Mouse (Mus musculus) kidney, adult 8-10 months (tissue): Measurements from ENCODE around the gene Serpina12.

ENCODE experiments used
- DNase-seq, 2 experiments: peaks; one replicate each; pipeline ENCODE4 v3.0.0; 2022

Serpina12 gene

DNA sequence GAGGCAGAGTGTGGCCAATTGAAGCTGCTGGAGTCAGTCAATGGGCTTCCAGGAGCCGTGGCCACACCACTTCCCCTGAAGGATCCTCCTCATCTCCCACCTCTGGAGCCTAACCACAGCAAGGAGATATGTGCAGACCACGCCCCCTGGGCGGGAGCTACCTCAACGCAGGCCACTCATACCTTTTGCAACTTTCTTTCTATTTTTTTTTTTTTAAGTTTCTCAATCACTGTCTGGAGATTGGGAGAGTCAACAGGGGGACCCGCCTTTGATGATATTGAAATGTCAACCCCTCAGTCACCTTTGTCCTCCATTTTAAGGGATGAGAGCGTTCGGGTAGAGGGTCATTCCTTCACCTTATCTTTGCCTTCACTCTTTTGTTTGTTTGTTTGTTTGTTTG is at the start of gene Serpina12:
TSS of gene Serpina12 (minus strand) at position 101 of the 400 bp plus-strand sequence.
- DNase-seq = no peak

DNA sequence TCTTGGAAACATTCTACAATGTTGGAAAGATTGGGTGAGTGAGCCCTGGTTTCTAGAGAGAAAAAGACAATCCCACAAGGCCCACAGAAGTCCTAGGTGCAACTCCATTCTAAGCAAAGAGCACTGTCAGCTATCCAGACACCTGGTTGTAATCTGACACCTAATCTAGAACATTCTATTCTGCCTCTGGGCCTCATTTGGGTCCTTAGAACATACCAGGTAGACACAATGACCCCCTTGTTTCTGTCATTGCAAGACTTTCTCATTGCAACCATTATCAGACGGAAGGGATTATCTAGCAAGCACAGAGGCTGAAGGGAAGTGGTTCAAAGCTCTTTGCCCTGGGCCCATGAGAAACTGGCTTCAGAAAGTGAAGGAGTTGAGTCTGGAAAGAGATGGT is 47.1 kb upstream of the Serpina12 start:
- no peak for DNase-seq

DNA sequence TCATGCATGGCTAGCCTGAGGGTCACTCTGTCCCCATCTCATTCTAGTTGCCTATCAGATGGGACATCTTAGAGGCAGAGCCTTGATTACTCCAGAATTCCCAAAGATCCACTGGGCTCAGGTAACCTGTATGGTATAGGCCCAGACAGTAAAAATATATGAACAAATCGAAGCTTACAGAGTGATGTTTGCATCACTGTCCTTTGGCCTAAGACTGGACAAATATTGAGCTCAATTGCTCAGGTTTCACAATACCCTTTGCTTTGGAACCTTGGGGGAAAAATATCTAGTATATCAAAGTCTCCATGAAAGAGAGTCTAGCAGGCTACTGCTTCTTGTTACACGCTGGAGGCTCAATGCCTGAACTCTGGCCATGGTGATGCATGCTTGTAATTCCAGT is 45.9 kb upstream of the Serpina12 start:
- no peak for DNase-seq

DNA sequence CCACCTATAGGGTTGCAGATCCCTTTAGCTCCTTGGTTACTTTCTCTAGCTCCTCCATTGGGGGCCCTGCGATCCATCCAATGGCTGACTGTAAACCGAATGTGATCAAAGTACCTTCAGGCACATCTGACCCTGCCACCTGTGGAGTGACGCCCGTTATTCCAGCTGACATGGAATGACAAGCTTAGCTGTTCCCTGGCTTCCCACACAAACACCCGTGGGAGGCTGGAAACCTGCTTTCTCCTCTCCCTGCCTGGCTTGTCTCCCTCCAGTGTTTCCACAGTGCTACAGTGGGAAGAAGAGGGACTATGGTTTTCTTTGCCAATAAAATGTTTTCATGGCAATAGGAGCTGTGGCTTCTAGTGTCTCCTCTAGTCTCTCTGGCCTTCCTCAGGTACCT is 28.0 kb upstream of the Serpina12 start:
- DNase-seq = no peak

DNA sequence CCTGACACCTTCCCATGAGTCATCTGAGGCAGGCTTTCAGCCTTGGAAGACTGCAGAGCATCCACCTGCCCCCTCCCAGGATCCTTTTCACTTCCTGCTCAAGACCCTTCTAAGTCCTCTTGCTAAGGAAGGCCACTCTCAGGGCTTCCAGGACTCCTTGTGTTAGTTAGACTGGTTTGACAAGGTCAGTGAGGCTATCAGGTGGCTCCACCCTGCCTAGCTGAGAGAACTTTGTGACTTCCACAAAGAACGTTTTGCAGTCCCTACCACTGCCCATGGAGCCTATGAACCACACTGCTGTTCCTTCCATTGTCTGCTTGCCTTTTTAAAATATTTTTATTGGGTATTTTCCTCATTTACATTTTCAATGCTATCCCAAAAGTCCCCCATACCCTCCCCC is 27.5 kb upstream of the Serpina12 start:
- DNase-seq = no peak

DNA sequence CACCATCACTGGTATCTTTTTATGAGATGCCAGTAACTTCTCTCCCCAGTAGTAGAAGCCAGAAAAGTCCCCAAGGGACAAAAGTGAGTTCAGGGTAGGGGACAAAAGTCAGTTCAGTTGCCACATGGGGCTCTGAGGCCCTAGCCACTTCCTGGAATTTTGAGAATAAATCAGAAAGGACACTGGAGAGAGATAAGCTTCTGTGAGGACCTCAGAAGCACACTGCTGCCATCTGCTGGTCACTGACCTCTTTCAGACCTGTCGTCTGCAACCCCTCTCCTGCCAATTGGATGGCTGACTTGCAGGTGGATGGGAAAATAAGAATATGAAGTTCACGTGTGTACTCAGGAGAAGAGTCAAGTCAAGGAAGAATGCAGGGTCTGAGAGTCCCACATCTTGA is 25.4 kb upstream of the Serpina12 start:
- peak; percentile 50 to 76 for DNase-seq

DNA sequence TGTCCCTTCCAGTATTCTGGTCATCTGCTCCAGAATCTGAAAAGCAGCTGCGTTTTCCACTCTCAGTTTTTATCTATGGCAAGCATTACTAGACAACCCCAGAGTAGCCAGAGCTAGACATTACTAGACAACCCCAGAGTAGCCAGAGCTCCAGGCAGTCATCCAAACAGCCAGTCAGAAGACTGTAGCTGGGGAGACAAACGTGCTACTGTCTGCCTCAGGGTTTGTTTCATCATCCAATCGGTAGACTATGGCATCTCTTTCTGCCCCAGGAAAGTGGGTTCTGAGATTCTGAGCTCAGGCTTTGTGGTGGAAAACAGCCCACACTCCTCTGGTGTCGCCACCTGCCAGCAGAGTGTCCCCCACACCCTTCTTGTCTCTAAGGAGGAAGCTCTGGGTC is 23.3 kb upstream of the Serpina12 start:
- peak; percentile 28 to 31 for DNase-seq

DNA sequence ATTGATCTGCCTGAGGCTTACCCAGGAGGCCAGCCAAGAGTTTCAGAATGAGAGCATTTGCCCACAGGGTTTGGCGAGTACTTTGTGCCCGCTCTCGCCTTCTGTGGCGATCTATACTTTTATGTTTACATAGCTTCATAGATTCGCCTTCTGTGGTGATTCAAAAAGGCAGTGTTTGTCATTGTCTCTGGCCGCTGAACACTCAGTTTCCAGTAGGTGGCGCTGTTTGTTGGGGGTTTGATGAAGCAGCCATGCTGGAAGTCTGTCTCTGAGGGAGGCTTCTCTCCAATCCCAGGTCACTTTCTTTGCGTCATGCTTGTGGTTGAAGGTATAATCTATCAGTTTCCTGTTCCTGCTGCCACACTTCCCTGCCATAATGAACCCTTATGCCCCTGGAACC is 22.0 kb upstream of the Serpina12 start:
- peak; percentile 33 to 64 for DNase-seq

DNA sequence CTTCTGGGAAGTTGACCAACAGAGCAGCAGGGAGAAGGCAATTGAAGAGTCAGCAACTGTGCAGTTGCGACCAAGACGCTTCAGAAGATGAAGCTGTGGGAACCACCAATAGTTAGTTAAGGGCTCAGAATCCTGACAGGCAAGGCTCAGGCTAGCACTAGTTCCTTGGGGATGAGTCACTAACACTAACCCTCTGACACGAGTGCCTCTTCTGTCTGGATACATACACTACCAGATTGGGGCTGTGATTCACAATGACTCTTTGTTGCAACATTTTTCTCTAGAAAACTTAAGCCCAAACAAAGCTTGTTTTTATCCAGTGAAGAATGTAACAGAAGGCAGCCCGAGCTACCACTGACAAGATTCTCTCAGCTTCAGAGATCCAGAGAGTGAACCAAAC is 20.8 kb upstream of the Serpina12 start:
- no peak for DNase-seq

DNA sequence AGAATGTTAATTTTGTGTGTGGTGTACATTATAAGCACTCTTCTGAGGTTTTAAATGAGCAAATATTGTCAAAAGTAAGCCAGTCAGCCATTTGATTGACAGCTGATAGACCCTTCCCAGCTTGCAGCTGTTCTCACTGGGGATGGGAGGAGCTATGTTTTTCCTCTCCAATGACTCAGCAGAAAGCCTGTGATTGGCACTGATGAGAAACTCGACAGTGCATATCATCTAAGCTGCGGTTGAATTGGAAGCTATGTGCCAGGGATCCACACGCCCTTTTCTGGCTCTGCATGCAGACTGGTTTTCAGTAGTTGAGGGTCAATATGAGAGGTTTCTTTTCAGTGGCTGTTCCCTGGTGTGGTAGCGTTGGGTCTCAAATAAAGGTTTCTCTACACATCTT is 20.3 kb upstream of the Serpina12 start:
- no peak for DNase-seq

DNA sequence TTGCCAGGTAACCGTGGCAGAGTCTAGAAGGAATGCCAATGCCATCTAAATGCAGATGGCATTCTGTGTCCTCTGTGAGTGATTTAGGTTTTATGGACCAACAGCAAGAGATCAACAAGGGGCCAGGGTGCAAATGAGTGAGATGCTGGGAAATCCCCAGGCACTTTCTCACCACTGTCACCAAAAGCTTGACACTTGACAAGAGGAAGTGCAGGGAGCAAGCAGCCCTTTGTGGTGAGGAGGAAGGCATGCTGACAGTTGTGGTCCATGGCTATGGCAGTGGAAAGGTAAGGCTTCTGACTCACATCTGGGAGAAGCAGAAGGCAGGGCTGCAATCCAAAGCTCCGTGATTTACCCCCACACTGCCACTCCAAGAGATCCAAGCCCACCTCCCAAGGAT is 17.6 kb upstream of the Serpina12 start:
- no peak for DNase-seq

DNA sequence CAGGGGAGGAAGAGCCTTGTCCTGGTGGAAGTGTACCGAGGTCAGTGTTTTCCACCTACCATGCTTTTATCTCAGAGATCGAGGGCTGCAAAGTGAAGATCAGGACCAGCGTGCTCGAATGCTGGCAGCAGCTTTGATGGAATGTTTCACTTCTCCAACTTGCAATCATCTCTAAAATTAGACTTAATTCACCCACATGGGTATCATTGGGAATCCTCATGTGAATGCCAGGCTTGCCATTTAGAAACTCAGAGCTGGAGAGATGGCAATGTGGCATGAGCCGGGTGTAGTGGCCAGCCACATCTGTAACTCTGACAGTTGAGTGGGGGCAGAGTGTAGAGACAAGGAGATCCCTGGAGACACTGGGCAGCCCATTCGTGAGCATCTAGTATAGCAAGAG is 15.9 kb upstream of the Serpina12 start:
- no peak for DNase-seq

DNA sequence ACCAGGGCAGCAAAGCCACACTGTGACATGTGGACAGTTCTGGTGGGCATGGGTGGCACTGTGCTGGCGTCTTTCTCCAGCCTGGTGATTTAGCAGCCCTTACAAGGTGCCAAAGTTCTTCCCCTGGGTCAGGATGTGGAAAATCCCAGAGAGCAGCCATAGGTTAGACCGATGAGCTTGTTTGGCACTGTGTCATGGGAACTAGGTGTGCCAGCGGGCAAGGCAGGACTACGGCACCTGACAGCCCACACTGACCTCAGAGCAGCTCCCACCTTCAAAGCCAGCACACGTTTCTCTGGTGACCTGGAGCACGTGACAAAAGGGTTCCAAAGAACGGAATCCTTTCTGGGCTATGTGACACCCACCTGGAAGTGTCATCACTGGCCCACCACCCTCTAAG is 13.3 kb upstream of the Serpina12 start:
- DNase-seq = no peak

DNA sequence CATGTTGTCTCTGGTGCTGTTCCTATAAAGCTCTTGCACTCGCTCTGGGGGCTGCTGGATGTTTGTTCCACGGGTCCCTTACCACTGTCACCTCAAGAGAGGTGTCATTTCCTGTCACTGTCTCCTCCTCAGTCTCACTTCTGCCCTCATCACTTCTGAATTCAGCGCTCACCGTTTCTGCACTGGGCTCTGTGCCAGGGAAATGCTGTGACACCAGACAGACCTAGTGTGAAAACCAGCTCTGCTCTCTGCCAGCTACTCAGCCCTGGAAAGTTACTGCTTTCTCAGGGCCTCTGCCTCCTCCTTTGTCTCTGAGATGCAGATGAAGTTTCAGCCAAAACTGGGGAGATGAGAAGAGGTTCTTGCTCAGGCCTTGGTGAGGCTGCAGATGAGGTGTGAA is 12.8 kb upstream of the Serpina12 start:
- no peak for DNase-seq

DNA sequence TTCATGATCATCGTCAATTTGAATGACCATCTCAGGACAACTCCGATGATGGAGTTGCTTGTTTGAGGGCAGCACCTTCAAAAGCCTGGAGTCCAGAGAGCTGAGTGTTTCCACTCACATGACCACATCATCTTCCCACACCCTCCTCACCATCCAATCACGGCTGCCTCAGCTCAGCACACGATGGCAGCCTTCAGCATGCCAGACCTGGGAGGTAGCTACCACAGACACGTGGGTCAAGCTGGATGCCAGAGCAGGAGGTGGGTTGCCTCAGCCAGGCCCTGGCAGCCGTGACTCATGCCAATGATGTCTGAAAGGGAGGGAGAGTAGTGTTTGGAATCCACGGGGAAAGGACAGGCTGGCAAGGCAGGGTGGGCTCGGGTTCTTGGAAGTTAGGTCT is 11.5 kb upstream of the Serpina12 start:
- DNase-seq = no peak

DNA sequence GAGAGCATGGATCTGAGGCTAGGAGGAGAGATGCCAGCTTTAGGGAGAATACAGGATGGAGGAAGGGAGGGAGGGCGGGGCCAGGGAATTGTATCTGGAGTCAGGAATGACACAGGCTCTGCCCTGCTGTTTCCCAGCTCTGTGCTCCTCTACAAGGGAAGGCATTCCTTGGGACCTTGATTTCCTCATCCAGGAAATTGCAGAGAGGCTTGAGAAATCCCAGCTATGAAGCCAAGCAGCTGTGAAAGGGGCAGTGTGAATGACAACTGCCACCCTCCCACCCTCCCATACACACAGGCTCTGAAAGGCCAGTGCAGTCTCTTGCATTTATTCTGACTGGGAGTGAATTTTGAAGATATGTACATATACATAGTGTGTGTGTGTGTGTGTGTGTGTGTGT is 9.8 kb upstream of the Serpina12 start:
- DNase-seq = no peak

DNA sequence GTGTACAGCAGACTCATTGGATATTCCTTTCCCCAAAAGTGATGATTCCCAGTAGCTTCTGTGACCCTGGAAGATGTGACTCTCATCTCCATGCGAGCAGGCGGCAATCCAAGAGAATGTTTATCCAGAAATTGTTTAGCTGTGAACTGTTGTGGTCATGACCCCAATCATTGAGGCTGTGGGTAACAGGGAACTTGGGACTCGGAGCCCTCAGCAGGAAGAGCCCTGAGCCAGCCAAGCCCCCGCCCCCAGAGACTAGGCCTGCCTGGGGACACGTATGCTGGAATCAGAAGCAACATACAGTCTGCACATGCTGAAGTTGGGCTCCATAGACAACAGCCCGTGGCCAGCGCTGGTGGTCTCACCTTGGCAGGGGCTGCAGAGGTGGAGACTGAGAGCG is 1.5 kb upstream of the Serpina12 start:
- no peak for DNase-seq

DNA sequence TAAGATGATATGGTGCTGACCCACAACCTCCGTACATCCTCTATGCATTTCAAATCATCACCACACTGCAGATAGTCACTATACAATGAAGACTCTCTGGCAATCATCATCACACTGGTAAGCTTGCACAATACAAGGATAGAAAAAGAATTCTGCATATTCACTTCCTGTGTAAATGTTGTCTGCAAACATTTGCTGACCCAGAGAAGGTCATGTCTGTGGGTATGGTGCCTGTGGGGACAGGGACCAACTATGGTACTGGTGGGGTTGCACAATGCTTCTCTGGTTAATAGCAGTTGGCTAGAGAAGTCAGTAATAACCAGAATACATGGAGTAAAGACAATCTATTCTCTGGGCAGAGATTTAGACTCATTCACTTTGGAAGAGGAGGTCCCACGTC is 1.5 kb downstream of the Serpina12 start:
- no peak for DNase-seq

DNA sequence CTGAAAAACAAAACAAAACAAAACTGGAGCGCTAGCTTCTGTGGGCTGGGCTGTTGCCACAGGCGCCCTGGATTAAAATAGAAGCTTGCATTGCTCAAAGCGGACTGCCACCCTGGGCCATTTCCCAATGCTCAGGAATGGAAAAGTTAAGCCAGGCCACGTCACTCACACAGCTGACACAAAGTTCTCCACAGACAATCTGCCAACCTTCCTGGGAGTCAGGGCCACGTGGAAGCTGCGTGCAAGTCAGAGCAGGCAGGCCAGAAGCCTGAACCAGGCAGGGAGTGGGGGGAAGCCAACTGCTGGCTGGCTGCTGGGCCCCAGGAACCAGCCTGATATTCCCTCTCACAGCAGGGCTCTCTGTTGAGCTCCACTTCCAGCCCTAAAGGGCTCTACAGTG is 2.8 kb downstream of the Serpina12 start:
- no peak for DNase-seq

DNA sequence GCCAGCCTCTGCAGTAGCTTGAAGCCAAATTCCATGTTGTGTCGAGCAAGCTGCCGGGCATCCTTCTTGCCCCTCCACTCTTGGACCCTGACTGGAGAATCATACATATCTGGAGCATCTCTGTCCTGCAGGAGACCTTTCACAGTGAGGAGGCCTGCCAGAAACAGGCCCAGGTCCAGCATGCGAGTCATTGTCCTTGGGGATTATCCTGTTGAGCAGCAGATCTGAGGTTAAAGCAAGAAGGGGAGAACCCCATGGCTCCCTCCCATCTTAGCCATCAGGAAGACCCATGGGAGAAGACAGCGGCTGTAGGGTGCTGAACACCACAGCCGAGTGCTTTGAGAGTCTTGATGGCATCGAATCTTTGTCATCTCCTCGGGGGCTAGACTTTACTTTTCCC is 6.1 kb downstream of the Serpina12 start:
- DNase-seq = no peak

DNA sequence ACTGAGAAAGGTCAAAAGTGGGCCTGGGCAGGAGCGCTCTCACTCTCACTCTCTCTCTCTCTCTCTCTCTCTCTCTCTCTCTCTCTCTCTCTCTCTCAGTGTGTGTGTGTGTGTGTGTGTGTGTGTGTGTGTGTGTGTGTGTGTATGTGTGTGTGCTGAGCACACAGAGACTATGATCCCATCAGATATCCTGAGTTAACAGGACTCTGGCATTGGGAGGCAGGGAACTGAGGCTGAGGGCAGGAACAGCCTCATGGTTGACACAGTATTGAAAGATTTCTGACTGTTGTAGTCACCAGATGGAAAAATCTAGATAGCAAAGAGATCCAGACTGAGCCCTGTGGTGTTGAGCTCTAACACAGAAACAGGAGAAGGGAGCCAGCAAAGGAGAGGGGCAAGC is 10.5 kb downstream of the Serpina12 start:
- no peak for DNase-seq

DNA sequence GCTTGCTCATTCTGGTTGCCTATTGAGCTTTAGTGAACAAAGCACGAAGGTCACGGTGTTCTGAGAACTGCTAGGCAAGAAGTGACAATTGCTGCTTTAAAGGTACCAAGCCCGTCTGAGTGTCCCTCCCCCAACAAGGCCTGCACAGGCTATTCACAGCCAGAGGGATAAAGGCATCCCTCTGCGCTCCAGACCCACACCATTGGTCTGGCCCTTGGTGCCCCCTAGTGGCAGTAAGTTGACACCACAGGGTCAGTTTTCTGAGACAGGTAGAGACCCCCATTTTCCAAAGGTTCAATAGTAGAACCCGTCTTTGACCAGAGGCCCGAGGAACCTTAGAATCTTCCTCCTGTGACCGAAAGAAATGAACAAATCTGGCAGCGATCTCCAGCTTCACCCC is 14.3 kb downstream of the Serpina12 start:
- DNase-seq = peak in 1 of 2 experiments; percentile 7

DNA sequence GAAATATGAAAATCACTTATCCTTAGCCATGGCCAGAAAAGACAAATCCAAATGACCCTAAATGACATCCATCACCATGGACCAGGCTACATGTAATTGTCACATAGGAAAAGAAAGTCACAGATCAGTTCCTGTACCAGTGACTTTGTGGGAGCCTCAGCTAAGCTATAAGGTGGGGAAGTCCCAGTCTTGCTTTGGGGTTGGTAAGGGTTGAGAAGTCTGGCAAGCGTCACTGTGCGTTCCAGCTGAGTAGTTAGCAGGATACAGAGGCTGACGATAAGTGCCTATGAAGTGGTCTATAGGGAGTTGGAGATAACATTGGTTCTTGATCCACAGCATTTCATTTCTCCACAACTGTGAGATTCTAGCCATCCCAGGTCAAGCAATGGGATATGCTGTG is 29.0 kb downstream of the Serpina12 start:
- DNase-seq = no peak

DNA sequence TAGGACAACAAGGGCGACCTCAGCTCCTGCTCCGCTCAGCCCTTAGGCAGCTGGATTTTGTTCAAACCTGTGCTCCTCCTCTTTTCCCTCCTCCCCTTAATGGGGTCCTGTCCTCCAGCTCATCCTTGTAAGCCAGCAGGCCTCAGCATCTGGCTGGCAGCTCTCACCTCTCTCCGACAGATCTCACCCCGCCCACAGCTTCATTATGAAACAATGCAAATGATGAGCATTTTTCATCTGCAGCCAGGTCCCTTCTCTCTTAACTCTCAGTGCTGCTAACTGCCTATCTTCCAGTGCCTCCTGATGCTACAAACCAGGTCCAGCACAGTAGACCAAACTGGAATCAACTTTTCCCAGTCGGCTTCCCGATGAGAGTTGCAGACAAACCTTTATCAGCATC is 30.6 kb downstream of the Serpina12 start, which contains the start of gene Serpina9:
TSS of gene Serpina9 (minus strand) at position 136 of the 400 bp plus-strand sequence.
- no peak for DNase-seq

DNA sequence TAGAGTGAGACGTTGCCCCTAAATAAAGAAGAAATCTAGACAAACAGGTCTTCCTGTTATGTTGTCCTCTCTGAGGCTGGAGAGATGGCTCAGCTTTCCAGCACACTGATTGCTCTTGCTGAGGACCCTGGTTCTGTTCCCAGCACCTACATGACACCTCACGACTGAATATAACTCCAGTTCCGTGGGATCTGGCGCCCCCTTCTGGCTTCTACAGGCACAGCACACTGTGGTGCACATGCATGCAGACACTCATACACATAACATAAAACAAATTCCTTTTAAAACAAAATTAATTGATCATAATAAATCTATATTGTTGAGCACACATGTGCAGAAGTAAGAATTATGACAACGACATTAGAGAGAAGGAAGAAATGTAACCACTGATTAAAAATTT is 39.6 kb downstream of the Serpina12 start:
- DNase-seq = no peak

DNA sequence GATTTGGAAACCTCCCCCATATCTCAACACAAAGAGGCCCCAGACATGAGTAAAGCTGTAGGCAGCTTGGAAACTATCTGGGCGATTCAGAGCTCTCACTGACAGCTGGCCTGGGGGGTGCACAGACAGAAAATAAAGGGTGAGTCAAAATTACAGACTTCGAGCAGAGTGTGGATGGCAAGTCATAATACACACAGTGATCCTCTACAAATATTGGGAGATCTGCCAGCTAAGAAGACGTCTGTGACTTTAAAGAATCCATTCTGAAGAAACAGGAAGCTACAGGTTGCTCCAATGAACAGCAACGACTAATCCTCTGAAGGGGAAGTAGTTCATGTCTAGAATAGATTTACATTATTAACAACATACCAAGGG is 41.0 kb downstream of the Serpina12 start:
- no peak for DNase-seq
